In the genomic region with DNA sequence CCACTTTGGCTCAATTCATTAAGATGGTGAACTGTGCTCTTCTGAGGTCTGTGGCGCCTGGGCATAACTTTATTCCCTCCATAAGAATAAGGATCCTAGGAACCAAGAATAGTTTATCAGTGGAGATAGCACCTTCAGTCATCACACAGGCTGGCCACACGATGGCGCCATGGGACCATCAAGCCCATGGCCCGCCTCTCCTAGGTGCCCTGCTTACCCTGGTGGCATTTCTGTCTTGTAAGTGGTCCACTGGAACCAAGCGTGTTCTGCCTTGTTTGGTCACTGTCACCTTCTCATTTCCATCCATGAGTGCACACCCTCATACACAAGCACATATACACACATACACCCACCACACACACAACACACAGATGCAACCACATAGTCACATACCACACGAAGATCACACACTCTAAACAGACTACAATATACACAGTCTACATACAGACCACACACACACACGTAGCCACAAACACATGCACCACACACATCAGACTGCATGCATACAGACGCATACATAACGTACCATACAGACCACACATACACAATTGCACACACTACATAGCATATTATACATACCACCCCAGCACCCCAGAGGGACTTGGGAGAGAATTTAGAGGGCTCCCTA, we compare ENCODE assay signal across 7 mouse cellular contexts.
DNase-seq lines count a peak whose midpoint lies in the region.

No protein-coding gene starts in this region.

- DNase-seq in B cell, adult 2 months, result peak; percentile 17 to 27
- peak; percentile 39 for DNase-seq in ES-CJ7 (ENCODE audit: low read depth, low spot score)
- DNase-seq in cerebellum, adult 9-10 months, result peak; percentile 5
- DNase-seq in frontal cortex, postnatal 14 days (ENCODE audit: low spot score in 2 of 2), result peak; percentile 19 to 33
- peak; percentile 66 for DNase-seq in kidney, postnatal 10 days
- peak; percentile 43 for DNase-seq in lung, postnatal 14 days
- peak; percentile 61 to 77 for DNase-seq in right cerebral cortex, postnatal 10 days (ENCODE audit: low spot score in 2 of 2)

Comparison
In these comparisons a context has a peak if more than half of its experiments do, and no peak if none do; other contexts are left out.
1. Peak in every context shown above with its lines: DNase-seq.
2. DNase-seq: peak in every context shown above with its lines; median percentile 69 in right cerebral cortex, postnatal 10 days; 66 in kidney, postnatal 10 days; 43 in lung, postnatal 14 days; 39 in ES-CJ7; 26 in frontal cortex, postnatal 14 days; 22 in B cell, adult 2 months; 5 in cerebellum, adult 9-10 months.